Mouse (Mus musculus) forebrain, embryonic 16.5 days (tissue): ENCODE data around the gene 6430531B16Rik. TPM values are rescaled to one million over a fixed set of nuclear protein-coding genes. Genes with fewer than 3 reads are reported as not detected.

Experiments used
- ATAC-seq: fragments of 200-750 bp; cut with Nextera tagmentation; 2 replicates; pipeline ENCODE4 v1.8.0; 2017; ENCODE audit warnings: mild to moderate bottlenecking, moderate library complexity
- H3K27ac ChIP-seq: fragments of 300-500 bp; sonication (generic); 2 replicates; pipeline ENCODE4 v1.5.1; 2014; ENCODE audit warnings: low read length, control low read depth
- H3K27me3 ChIP-seq: fragments of 300-500 bp; sonication (generic); replicated peaks from 2 replicates; pipeline ENCODE4 v1.6.1; 2014; ENCODE audit warnings: low read length; ENCODE audit not compliant: control insufficient read depth, insufficient read depth
- H3K36me3 ChIP-seq: fragments of 300-500 bp; sonication (generic); 2 replicates; pipeline ENCODE4 v1.6.1; 2014; ENCODE audit not compliant: control insufficient read depth, insufficient read depth
- H3K4me1 ChIP-seq: fragments of 300-500 bp; sonication (generic); replicated peaks from 2 replicates; pipeline ENCODE4 v1.6.1; 2014; ENCODE audit warnings: low read length; ENCODE audit not compliant: control insufficient read depth, insufficient read depth
- H3K4me2 ChIP-seq: fragments of 300-500 bp; sonication (generic); 2 replicates; pipeline ENCODE4 v1.6.1; 2014; ENCODE audit warnings: mild to moderate bottlenecking, low read length, control low read depth
- H3K4me3 ChIP-seq: fragments of 300-500 bp; sonication (generic); replicated peaks from 2 replicates; pipeline ENCODE4 v1.5.1; 2014; ENCODE audit warnings: mild to moderate bottlenecking, low read length, control low read depth
- H3K9ac ChIP-seq: fragments of 300-500 bp; sonication (generic); replicated peaks from 2 replicates; pipeline ENCODE4 v1.6.1; 2014; ENCODE audit warnings: low read depth, low read length, control low read depth
- H3K9me3 ChIP-seq: fragments of 300-500 bp; sonication (generic); 2 replicates; pipeline ENCODE4 v1.6.1; 2016; ENCODE audit warnings: low read length; ENCODE audit not compliant: control insufficient read depth
- WGBS: fragments of 180-500 bp; shearing (Covaris S2); extraction: QIAGEN DNeasy Blood & Tissue Kit; methylation state at CpG from one replicate; pipeline ENCODE4 v1.1.7; 2014; 5-methylcytosine and 5-hydroxymethylcytosine counted together
- polyA plus RNA-seq: library from polyadenylated mRNA; unstranded; fragments of >200 nt; fragmentation: Nextera tagmentation; extraction: Ambion mirVana; gene quantifications from 2 replicates; pipeline ENCODE4 v1.2.1, GENCODE M21; 2015

6430531B16Rik gene
- polyA plus RNA-seq, 1 experiment from 2014 or later: 0.87 TPM

DNA sequence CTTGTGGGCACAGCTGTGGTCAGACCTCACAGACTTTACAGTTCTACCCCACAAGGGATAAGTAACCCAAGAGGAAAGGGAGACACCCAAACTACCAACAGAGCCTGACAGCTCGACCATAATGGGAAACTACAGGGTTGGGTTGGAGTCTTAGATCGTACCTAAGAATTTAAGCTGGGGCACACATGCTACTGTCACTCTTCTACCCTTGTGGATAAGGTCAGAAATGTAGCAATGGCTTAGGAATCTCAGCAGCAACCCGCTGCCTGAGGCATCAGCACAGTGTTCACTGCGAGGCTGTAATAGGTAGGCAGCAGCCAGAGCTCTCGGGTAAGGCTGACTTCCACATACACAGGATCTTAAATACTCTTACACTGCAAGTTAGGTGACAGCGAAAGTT lies 15.0 kb upstream of the 6430531B16Rik start:
- no peak overlapping the region for H3K4me3 ChIP-seq
- peaks cover 22% of the 10 kb centered on the region for H3K36me3 ChIP-seq
- ATAC-seq: no peak
- H3K27ac ChIP-seq: no peak overlapping the region
- no peak overlapping the region for H3K4me2 ChIP-seq
- WGBS: 95% methylated on average over 6 of the region's 6 CpGs
- no peak overlapping the region for H3K9ac ChIP-seq
- no peaks in the 10 kb centered on the region for H3K9me3 ChIP-seq
- H3K27me3 ChIP-seq: no peaks in the 10 kb centered on the region
- no peaks in the 10 kb centered on the region for H3K4me1 ChIP-seq

DNA sequence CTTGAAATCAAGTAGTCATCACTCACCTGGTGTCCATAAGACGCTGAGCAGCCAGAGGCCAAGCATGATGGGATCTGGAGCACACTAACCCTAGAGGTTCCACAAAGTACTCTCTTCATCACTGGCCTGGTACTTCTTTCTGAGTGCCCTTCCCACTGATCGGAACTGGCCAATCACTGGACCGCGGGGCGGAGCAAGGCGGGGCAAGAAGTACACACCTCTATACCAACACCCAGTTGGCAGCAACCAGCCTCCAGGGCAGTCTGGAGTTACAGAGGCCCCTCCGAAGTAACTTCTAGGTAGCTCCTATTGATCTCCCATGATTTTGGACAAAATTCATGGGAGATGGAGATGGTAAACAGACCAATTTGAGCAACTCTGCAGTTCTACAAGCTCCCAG lies 13.9 kb upstream of the 6430531B16Rik start, which contains the start of gene Adam8:
Gene Adam8, minus strand, starts transcription at position 157 of the 400 bp plus-strand sequence.
- 37% methylated on average over 7 of the region's 7 CpGs for whole genome bisulfite sequencing
- Histone ChIP-seq H3K9ac (no peak within 1 kb of the TSS), H3K4me2 (no peak within 1 kb of the TSS), H3K4me1 (no peaks in the 10 kb centered on the region), H3K4me3 (no peak within 1 kb of the TSS), H3K27me3 (no peaks in the 10 kb centered on the region), H3K9me3 (no peaks in the 10 kb centered on the region), H3K27ac (no peak within 1 kb of the TSS), H3K36me3 (peaks cover 16% of the 10 kb centered on the region)
- ATAC-seq: peak; percentile 43; the same call in 1 of the 2 replicates

DNA sequence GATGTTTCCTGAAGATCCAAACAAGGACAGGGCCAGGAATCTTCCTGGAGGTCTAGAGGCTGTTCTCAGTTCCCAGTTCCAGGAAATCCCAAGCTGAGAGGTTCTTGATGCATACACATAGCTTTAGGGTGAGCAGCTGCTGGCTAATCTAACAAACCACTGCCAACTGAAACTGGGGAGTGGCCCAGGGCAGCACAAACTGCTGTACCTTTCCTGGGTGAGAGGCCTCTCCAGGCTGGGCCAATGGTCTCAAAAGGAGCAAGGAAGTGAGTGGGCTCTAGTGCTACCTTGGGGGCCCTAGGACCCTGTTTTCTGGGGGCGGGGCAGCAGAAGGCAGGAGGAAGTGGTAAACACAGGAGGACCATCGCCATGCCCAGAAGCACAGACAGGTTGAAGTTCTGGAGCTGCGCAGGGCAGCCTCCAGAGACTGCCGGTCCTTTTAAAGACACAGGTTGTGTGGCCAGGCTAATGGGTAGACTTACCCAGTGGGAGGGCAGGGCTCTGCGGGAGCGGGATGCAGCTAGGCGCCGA lies 12.4 kb upstream of the 6430531B16Rik start:
- no peak overlapping the region for H3K4me2 ChIP-seq
- no peak overlapping the region for H3K4me3 ChIP-seq
- no peaks in the 10 kb centered on the region for H3K9me3 ChIP-seq
- H3K36me3 ChIP-seq: peaks cover 6% of the 10 kb centered on the region
- WGBS: 74% methylated on average over 8 of the region's 8 CpGs
- H3K27ac ChIP-seq: no peak overlapping the region
- no peak overlapping the region for H3K9ac ChIP-seq
- no peak for ATAC-seq
- no peaks in the 10 kb centered on the region for H3K27me3 ChIP-seq
- no peaks in the 10 kb centered on the region for H3K4me1 ChIP-seq

DNA sequence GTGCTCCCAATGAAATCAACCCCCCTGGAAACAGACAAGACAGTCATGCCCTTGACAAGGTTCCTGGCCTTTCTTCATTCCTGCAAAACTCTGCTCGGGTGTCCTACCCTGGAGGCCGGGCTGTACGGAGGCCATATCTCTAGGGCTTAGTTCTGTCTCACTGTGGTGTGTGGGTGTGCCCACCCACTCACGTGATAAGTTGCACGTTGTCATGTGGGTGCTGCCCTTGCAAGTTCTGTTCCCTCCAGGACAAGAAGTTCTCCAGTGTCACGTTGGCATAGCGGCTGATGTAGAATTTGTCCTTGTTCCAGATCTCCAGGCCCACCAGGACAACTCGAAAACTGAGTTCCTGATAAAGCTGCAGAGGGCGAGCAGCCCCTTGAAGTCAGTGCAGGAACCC lies 9.7 kb upstream of the 6430531B16Rik start:
- ATAC-seq: no peak
- Histone ChIP-seq H3K36me3 (no peaks in the 10 kb centered on the region), H3K27ac (no peak overlapping the region), H3K4me3 (no peak overlapping the region), H3K4me1 (no peaks in the 10 kb centered on the region), H3K9ac (no peak overlapping the region), H3K4me2 (no peak overlapping the region), H3K9me3 (no peaks in the 10 kb centered on the region), H3K27me3 (no peaks in the 10 kb centered on the region)
- 87% methylated on average over 9 of the region's 9 CpGs for WGBS

DNA sequence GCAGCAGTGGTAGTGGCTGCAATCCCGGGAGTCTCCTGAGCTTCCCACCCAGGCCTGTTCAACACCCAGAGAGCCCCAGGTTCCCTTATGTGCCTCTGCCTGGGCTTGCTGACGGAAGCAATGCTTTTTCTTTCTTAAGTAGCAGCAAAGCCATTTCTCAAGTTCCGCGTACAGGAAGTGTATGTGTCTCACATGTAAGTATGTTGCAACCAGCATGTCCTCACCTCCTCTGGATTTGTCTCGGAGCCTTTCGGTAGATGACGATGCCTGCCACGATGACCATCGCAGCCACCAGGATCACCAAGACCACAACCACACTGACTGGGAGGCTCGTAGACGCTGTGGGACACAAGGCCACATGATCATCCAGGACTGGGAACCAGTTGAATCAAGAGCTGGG lies 6.0 kb upstream of the 6430531B16Rik start:
- WGBS: 97% methylated on average over 11 of the region's 11 CpGs
- H3K27ac ChIP-seq: no peak overlapping the region
- H3K4me3 ChIP-seq: no peak overlapping the region
- no peaks in the 10 kb centered on the region for H3K9me3 ChIP-seq
- ATAC-seq: no peak
- no peaks in the 10 kb centered on the region for H3K4me1 ChIP-seq
- no peaks in the 10 kb centered on the region for H3K36me3 ChIP-seq
- H3K9ac ChIP-seq: no peak overlapping the region
- no peaks in the 10 kb centered on the region for H3K27me3 ChIP-seq
- H3K4me2 ChIP-seq: no peak overlapping the region

DNA sequence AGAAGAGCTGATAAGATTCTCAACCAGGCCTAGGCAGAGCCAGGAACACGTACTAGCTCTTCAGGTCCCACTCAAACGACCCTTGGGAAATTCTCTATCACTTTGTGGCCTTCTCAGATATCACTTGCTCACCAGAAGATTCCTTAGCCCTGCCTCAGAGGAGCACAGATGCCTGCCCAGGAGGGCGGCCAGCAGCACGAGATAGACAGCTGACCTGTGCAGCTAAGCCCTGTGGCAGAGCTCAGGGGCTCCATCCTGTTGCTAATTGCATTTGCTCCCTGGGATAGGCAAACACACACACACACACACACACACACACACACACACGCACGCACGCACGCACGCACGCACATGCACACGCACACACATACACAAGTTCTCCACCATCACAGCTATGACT lies 3.5 kb upstream of the 6430531B16Rik start:
- Histone ChIP-seq H3K9ac (no peak overlapping the region), H3K27me3 (no peaks in the 10 kb centered on the region), H3K4me2 (no peak overlapping the region), H3K4me1 (peaks cover 11% of the 10 kb centered on the region), H3K4me3 (no peak overlapping the region), H3K36me3 (no peaks in the 10 kb centered on the region), H3K9me3 (no peaks in the 10 kb centered on the region), H3K27ac (no peak overlapping the region)
- WGBS: 83% methylated on average over 10 of the region's 11 CpGs
- no peak for ATAC-seq

DNA sequence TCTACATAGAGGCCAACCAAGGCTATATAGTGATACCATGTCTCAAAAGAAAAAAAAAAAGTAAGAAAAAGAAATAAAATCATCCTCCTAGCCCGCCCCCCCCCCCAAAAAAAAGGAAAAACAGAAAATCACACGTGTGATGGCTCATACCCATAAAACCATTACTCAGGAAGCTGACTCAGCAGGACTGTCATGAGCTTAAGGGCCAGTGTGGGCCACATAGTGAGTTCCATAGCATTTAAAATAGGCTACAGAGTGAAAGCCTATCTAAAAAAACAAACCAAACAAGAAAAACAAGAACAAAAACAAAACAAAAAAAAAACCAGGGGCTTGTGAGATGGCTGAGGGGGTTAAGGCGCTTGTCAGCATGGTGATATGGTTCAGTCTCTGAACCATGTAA lies 2.2 kb upstream of the 6430531B16Rik start:
- H3K9ac ChIP-seq: no peak overlapping the region
- WGBS: 63% methylated on average over 3 of the region's 3 CpGs
- no peak for ATAC-seq

DNA sequence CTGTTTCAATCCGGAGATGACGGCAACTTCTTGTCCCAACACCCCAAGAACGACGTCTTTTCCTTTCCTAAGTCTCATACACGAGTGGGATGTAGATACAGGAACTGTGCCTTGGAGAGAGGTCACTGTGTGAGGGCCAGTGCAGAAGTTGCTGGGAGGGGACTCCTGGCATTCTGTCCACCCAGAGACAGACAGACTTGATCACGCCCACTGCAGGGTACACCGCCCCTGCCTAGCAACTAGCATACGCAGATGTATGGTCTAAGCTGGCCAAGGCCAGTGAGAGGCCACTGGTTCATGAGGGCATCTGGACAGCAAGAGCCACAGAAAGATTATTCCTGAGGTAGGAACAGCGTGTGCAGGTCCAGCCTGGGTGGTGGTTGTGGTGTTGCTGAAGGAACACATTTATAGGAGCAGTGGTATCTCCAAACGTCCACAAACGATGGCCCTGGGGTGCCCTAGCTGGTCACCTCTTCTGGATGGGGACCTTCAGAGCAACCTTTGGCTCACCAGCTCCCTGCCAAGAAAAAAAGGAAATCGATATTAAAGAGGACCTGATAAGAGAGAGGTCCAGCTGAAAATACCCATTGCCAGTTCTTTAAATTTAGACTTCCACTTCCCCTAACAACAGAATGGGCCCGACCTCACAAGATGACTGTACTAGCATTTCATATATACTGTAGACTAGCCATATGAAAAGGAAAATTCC lies 610 bp upstream of the 6430531B16Rik start:
- Histone ChIP-seq H3K4me1 (peaks cover 11% of the 10 kb centered on the region), H3K4me3 (peak overlapping the region; percentile 53), H3K9ac (peak overlapping the region; percentile 51), H3K36me3 (no peaks in the 10 kb centered on the region), H3K27ac (no peak overlapping the region), H3K4me2 (peak overlapping the region; percentile 78), H3K9me3 (no peaks in the 10 kb centered on the region), H3K27me3 (no peaks in the 10 kb centered on the region)
- WGBS: 38% methylated on average over 13 of the region's 13 CpGs
- peak; percentile 51 for ATAC-seq

More for the DNA sequence above, 2.2 kb upstream of the 6430531B16Rik start:
- Histone ChIP-seq H3K4me2 (no peak overlapping the region), H3K27me3 (no peaks in the 10 kb centered on the region), H3K27ac (no peak overlapping the region), H3K4me3 (no peak overlapping the region), H3K9me3 (no peaks in the 10 kb centered on the region), H3K4me1 (peaks cover 11% of the 10 kb centered on the region), H3K36me3 (no peaks in the 10 kb centered on the region)

DNA sequence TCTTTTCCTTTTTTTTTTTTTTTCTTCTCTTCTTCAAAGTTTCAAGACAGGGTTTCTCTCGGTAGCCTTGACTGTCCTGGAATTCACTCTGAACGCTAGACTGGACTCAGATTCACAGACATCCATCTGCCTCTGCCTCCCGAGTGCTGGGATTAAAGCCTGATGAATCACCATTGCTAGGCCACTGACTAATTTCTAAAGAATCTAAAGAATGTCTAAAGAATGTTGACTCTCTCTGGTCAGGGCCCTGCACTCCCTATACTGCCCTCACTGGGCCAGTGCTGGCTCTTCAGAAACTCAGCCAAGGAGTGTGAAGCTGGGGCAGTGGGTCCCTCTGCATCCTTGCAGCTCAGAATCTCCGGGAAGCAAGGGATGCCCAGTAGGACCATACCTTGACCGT lies 3.1 kb downstream of the 6430531B16Rik start:
- H3K4me1 ChIP-seq: peaks cover 11% of the 10 kb centered on the region
- 52% methylated on average over 5 of the region's 5 CpGs for WGBS
- no peak overlapping the region for H3K4me2 ChIP-seq
- H3K9me3 ChIP-seq: no peaks in the 10 kb centered on the region
- H3K36me3 ChIP-seq: no peaks in the 10 kb centered on the region
- no peak overlapping the region for H3K27ac ChIP-seq
- no peak for ATAC-seq
- H3K4me3 ChIP-seq: no peak overlapping the region
- H3K27me3 ChIP-seq: no peaks in the 10 kb centered on the region
- no peak overlapping the region for H3K9ac ChIP-seq
